Mouse (Mus musculus): ENCODE results near the gene Alkbh7. TPM values are rescaled to one million over a fixed set of nuclear protein-coding genes. Genes with fewer than 3 reads are reported as not detected.

Gene Alkbh7
- total RNA-seq, 2 experiments from 2014 or later = 27.8 to 34.0 TPM

- no peak for DNase-seq (ENCODE audit: low spot score in 2 of 2)
Observed at GRCm38 (mm10) chr17:56986105-56986805, 10.9 kb upstream of the Alkbh7 start.

- DNase-seq (ENCODE audit: low spot score in 2 of 2) = no peak
Observed at GRCm38 (mm10) chr17:56988441-56988840, 8.7 kb upstream of the Alkbh7 start.

GRCm38 (mm10) chr17:56988921-56989430 lies 8.2 kb upstream of the Alkbh7 start:
- DNase-seq (ENCODE audit: low spot score in 2 of 2) = no peak

GRCm38 (mm10) chr17:56989467-56990114 lies 7.5 kb upstream of the Alkbh7 start:
- DNase-seq (ENCODE audit: low spot score in 2 of 2) = peak; percentile 76 to 81

- peak; percentile 92 for DNase-seq (ENCODE audit: low spot score in 2 of 2)
Observed at GRCm38 (mm10) chr17:56990115-56990746, 6.9 kb upstream of the Alkbh7 start, which contains the start of gene Clpp. TSS of gene Clpp (plus strand) at chr17:56990305.

GRCm38 (mm10) chr17:56990966-56991365 lies 6.2 kb upstream of the Alkbh7 start:
- no peak for DNase-seq (ENCODE audit: low spot score in 2 of 2)

- DNase-seq (ENCODE audit: low spot score in 2 of 2) = no peak
Observed at GRCm38 (mm10) chr17:56995046-56995445, 2.1 kb upstream of the Alkbh7 start.

- DNase-seq (ENCODE audit: low spot score in 2 of 2) = no peak
Observed at GRCm38 (mm10) chr17:56996506-56996905, 633 bp upstream of the Alkbh7 start.

- no peak for DNase-seq (ENCODE audit: low spot score in 2 of 2)
Observed at GRCm38 (mm10) chr17:56999414-56999813, 2.3 kb downstream of the Alkbh7 start.

- DNase-seq (ENCODE audit: low spot score in 2 of 2) = no peak
Observed at GRCm38 (mm10) chr17:56999968-57000609, 3.0 kb downstream of the Alkbh7 start, which contains the start of gene Pspn. TSS of gene Pspn (minus strand) at chr17:57000018.

- no peak for DNase-seq (ENCODE audit: low spot score in 2 of 2)
Observed at GRCm38 (mm10) chr17:57001228-57001627, 4.1 kb downstream of the Alkbh7 start.

GRCm38 (mm10) chr17:57003994-57004393 lies 6.9 kb downstream of the Alkbh7 start:
- DNase-seq (ENCODE audit: low spot score in 2 of 2) = no peak

GRCm38 (mm10) chr17:57007137-57007905 lies 10.2 kb downstream of the Alkbh7 start:
- no peak for DNase-seq (ENCODE audit: low spot score in 2 of 2)

- no peak for DNase-seq (ENCODE audit: low spot score in 2 of 2)
Observed at GRCm38 (mm10) chr17:57010911-57011235, 13.7 kb downstream of the Alkbh7 start.

GRCm38 (mm10) chr17:57011236-57012141 lies 14.3 kb downstream of the Alkbh7 start, which contains the start of the genes Gtf2f1 and Gm17949:
TSS of gene Gtf2f1 (minus strand) at chr17:57011288.
TSS of gene Gm17949 (plus strand) at chr17:57011469.
- DNase-seq (ENCODE audit: low spot score in 2 of 2) = peak; percentile 92

- DNase-seq (ENCODE audit: low spot score in 2 of 2) = no peak
Observed at GRCm38 (mm10) chr17:57012245-57012795, 15.2 kb downstream of the Alkbh7 start.

GRCm38 (mm10) chr17:57019693-57020092 lies 22.6 kb downstream of the Alkbh7 start:
- no peak for DNase-seq (ENCODE audit: low spot score in 2 of 2)

GRCm38 (mm10) chr17:57020960-57021359 lies 23.8 kb downstream of the Alkbh7 start:
- no peak for DNase-seq (ENCODE audit: low spot score in 2 of 2)

GRCm38 (mm10) chr17:57027471-57027870 lies 30.3 kb downstream of the Alkbh7 start:
- DNase-seq (ENCODE audit: low spot score in 2 of 2) = no peak
